In genomic region chr2:158795043-158795442, GRCm38 (mm10) we compare ENCODE assay signal across 7 mouse cellular contexts. TPM values are rescaled to one million over a fixed set of nuclear protein-coding genes. Genes with fewer than 3 reads are reported as not detected.
DNase-seq lines count a peak whose midpoint lies in the region; ATAC-seq and TF ChIP-seq lines count a peak whose summit lies in the region.

No protein-coding gene starts in this region.

- TF ChIP-seq CTCF in lung, adult 2 months (IDR thresholded peaks at IDR 0.05; ENCODE audit: insufficient read depth, low read length): no peak
- no peak for TF ChIP-seq CTCF in olfactory bulb, adult 2 months (IDR thresholded peaks at IDR 0.05; ENCODE audit: insufficient read depth, low read depth, low read length)

- H3K4me3 ChIP-seq in lung, adult 2 months (replicated peaks; ENCODE audit: extremely low read depth, low read depth, low read length): peak overlapping the region; percentile 82
- peak overlapping the region; percentile 58 for H3K4me3 ChIP-seq in forebrain, embryonic 11.5 days (ENCODE audit: low read depth, low read length)
- peak overlapping the region; percentile 76 for H3K4me3 ChIP-seq in limb, embryonic 11.5 days (ENCODE audit: low read depth, low read length)
- peak overlapping the region; percentile 71 for H3K4me3 ChIP-seq in olfactory bulb, adult 2 months (ENCODE audit: insufficient read depth, low read depth, low read length)

- no peaks in the 10 kb centered on the region; the same call in 1 of the 2 replicates for H3K36me3 ChIP-seq in forebrain, embryonic 11.5 days (ENCODE audit: control insufficient read depth, insufficient read depth, low read length)
- H3K36me3 ChIP-seq in limb, embryonic 11.5 days (ENCODE audit: control insufficient read depth, insufficient read depth, low read length): no peaks in the 10 kb centered on the region

- H3K27me3 ChIP-seq in forebrain, embryonic 11.5 days (ENCODE audit: control insufficient read depth, insufficient read depth, low read length): no peaks in the 10 kb centered on the region
- no peaks in the 10 kb centered on the region for H3K27me3 ChIP-seq in limb, embryonic 11.5 days (ENCODE audit: control insufficient read depth, insufficient read depth, low read length)

- no peak overlapping the region for H3K27ac ChIP-seq in forebrain, embryonic 11.5 days (ENCODE audit: low read depth, low read length)
- H3K27ac ChIP-seq in limb, embryonic 11.5 days (replicated peaks; ENCODE audit: low read depth, low read length): no peak overlapping the region
- H3K27ac ChIP-seq in olfactory bulb, adult 2 months (ENCODE audit: insufficient read depth, low read depth, low read length): peak overlapping the region; percentile 35; the same call in 1 of the 2 replicates

- peak overlapping the region; percentile 55 for H3K9ac ChIP-seq in forebrain, embryonic 11.5 days (ENCODE audit: low read length)
- peak overlapping the region; percentile 81 for H3K9ac ChIP-seq in limb, embryonic 11.5 days (ENCODE audit: low read length)

- H3K9me3 ChIP-seq in forebrain, embryonic 11.5 days (ENCODE audit: control insufficient read depth, low read length): no peaks in the 10 kb centered on the region
- H3K9me3 ChIP-seq in limb, embryonic 11.5 days (ENCODE audit: control insufficient read depth, low read length): no peaks in the 10 kb centered on the region

- H3K4me2 ChIP-seq in forebrain, embryonic 11.5 days (ENCODE audit: low read depth, low read length, severe bottlenecking): peak overlapping the region; percentile 48
- H3K4me2 ChIP-seq in limb, embryonic 11.5 days (ENCODE audit: low read depth, severe bottlenecking): peak overlapping the region; percentile 82

- no peak for DNase-seq in lung, adult 2 months
- no peak for DNase-seq in lung, adult 18-20 months
- no peak for DNase-seq in forebrain, embryonic 11.5 days (ENCODE audit: low spot score)
- no peak for DNase-seq in limb, embryonic 11.5 days (ENCODE audit: low spot score)
- DNase-seq in cerebellum, postnatal 4 days (ENCODE audit: low spot score in 2 of 2): no peak
- DNase-seq in spleen, adult 18-20 months: no peak

- WGBS in lung, adult 2 months: 14% methylated on average over 15 of the region's 15 CpGs
- 14% methylated on average over 15 of the region's 15 CpGs for WGBS in forebrain, embryonic 11.5 days
- 13% methylated on average over 15 of the region's 15 CpGs for WGBS in limb, embryonic 11.5 days
- WGBS in olfactory bulb, adult 2 months: 7% methylated on average over 15 of the region's 15 CpGs

- ATAC-seq in forebrain, embryonic 11.5 days (replicated peaks; ENCODE audit: low FRiP score): no peak; the same call in 1 of the 2 replicates
- ATAC-seq in limb, embryonic 11.5 days (ENCODE audit: insufficient number of reproducible peaks, low FRiP score, low TSS enrichment, low read depth): no peak; the same call in 1 of the 2 replicates

- TF ChIP-seq POLR2A in lung, adult 2 months (IDR thresholded peaks at IDR 0.05; ENCODE audit: borderline replicate concordance, extremely low read depth, low read depth, low read length): no peak
- TF ChIP-seq POLR2A in olfactory bulb, adult 2 months (IDR thresholded peaks at IDR 0.05; ENCODE audit: insufficient read depth, low read depth, low read length): 0 out of 2 replicates have a peak, but pooled peaks have one; percentile 28

- H3K4me1 ChIP-seq in lung, adult 2 months (ENCODE audit: control insufficient read depth, insufficient read depth, low read length): no peaks in the 10 kb centered on the region; the same call in 1 of the 2 replicates
- H3K4me1 ChIP-seq in forebrain, embryonic 11.5 days (replicated peaks; ENCODE audit: control insufficient read depth, insufficient read depth, low read length): peaks cover 2% of the 10 kb centered on the region; the same call in 1 of the 2 replicates
- H3K4me1 ChIP-seq in limb, embryonic 11.5 days (ENCODE audit: control insufficient read depth, insufficient read depth, low read length): no peaks in the 10 kb centered on the region
- H3K4me1 ChIP-seq in olfactory bulb, adult 2 months (ENCODE audit: control insufficient read depth, insufficient read depth, low read length): peaks cover 18% of the 10 kb centered on the region

RNA-seq across cellular contexts. Expression of gene Dhx35, which starts 0.4 kb away (rescaled TPM):
- 11.9 and 16.8 TPM in 2 replicates for polyA plus RNA-seq in lung, adult 2 months (2012; rRNA removed)
- 20.4 and 26.1 TPM in 2 replicates for polyA plus RNA-seq in forebrain, embryonic 11.5 days (2014; fragmentation: Nextera tagmentation; extraction: Ambion mirVana)
- polyA plus RNA-seq in limb, embryonic 11.5 days (2014; fragmentation: Nextera tagmentation; extraction: Ambion mirVana): 16.3 and 18.3 TPM in 2 replicates
- not detected in 2 replicates for polyA plus RNA-seq in olfactory bulb, adult 2 months (2012; ENCODE audit: insufficient read depth, insufficient read length, low replicate concordance, missing spikeins)

RNA-seq across cellular contexts. Expression of gene Fam83d, which starts 27.1 kb away (rescaled TPM):
- 1.9 and 6.7 TPM in 2 replicates for polyA plus RNA-seq in lung, adult 2 months (2012; rRNA removed)
- 54.0 and 57.5 TPM in 2 replicates for polyA plus RNA-seq in forebrain, embryonic 11.5 days (2014; fragmentation: Nextera tagmentation; extraction: Ambion mirVana)
- polyA plus RNA-seq in limb, embryonic 11.5 days (2014; fragmentation: Nextera tagmentation; extraction: Ambion mirVana): 51.1 and 54.0 TPM in 2 replicates
- not detected in 2 replicates for polyA plus RNA-seq in olfactory bulb, adult 2 months (2012; ENCODE audit: insufficient read depth, insufficient read length, low replicate concordance, missing spikeins)
